Mouse (Mus musculus) limb, embryonic 11.5 days (tissue): ENCODE results near the gene Ntn4. TPM values are rescaled to one million over a fixed set of nuclear protein-coding genes. Genes with fewer than 3 reads are reported as not detected.
A peak's percentile ranks its signal among the peaks of the same experiment; 100 is the strongest.

Source experiments
- ATAC-seq: fragments of 200-750 bp; cut with Nextera tagmentation; 2 replicates; pipeline ENCODE4 v1.8.0; 2017; ENCODE audit warnings: low read depth; ENCODE audit not compliant: insufficient number of reproducible peaks, low FRiP score, low TSS enrichment
- DNase-seq: peaks from one replicate; pipeline ENCODE4 v3.0.0-alpha.2; 2015; ENCODE audit warnings: low spot score
- H3K27ac ChIP-seq: fragments of 300-500 bp; sonication (generic); replicated peaks from 2 replicates; pipeline ENCODE4 v1.5.1; 2014; ENCODE audit warnings: low read depth, mild to moderate bottlenecking, low read length
- H3K27me3 ChIP-seq: fragments of 300-500 bp; sonication (generic); 2 replicates; pipeline ENCODE4 v1.6.1; 2014; ENCODE audit warnings: mild to moderate bottlenecking, low read length, mixed read lengths; ENCODE audit not compliant: control insufficient read depth, insufficient read depth
- H3K36me3 ChIP-seq: fragments of 300-500 bp; sonication (generic); 2 replicates; pipeline ENCODE4 v1.6.1; 2014; ENCODE audit warnings: mild to moderate bottlenecking, low read length, moderate library complexity, mixed read lengths; ENCODE audit not compliant: control insufficient read depth, insufficient read depth
- H3K4me1 ChIP-seq: fragments of 300-500 bp; sonication (generic); 2 replicates; pipeline ENCODE4 v1.6.1; 2014; ENCODE audit warnings: low read length, mixed read lengths; ENCODE audit not compliant: control insufficient read depth, insufficient read depth
- H3K4me2 ChIP-seq: fragments of 300-500 bp; sonication (generic); 2 replicates; pipeline ENCODE4 v1.6.1; 2014; ENCODE audit warnings: low read depth, mild to moderate bottlenecking, moderate library complexity; ENCODE audit not compliant: severe bottlenecking
- H3K4me3 ChIP-seq: fragments of 300-500 bp; sonication (generic); 2 replicates; pipeline ENCODE4 v1.5.1; 2014; ENCODE audit warnings: low read depth, low read length
- H3K9ac ChIP-seq: fragments of 300-500 bp; sonication (generic); 2 replicates; pipeline ENCODE4 v1.6.1; 2014; ENCODE audit warnings: mild to moderate bottlenecking, low read length
- H3K9me3 ChIP-seq: fragments of 300-500 bp; sonication (generic); 2 replicates; pipeline ENCODE4 v1.6.1; 2016; ENCODE audit warnings: low read length; ENCODE audit not compliant: control insufficient read depth
- WGBS: fragments of 180-500 bp; shearing (Covaris S2); extraction: QIAGEN DNeasy Blood & Tissue Kit; methylation state at CpG from one replicate; pipeline ENCODE4 v1.1.7; 2014; 5-methylcytosine and 5-hydroxymethylcytosine counted together
- polyA plus RNA-seq: library from polyadenylated mRNA; unstranded; fragments of >200 nt; fragmentation: Nextera tagmentation; extraction: Ambion mirVana; gene quantifications from 2 replicates; pipeline ENCODE4 v1.2.1, GENCODE M21; 2014

The Ntn4 gene
- polyA plus RNA-seq, 1 experiment from 2014 or later: 0.81 TPM

DNA sequence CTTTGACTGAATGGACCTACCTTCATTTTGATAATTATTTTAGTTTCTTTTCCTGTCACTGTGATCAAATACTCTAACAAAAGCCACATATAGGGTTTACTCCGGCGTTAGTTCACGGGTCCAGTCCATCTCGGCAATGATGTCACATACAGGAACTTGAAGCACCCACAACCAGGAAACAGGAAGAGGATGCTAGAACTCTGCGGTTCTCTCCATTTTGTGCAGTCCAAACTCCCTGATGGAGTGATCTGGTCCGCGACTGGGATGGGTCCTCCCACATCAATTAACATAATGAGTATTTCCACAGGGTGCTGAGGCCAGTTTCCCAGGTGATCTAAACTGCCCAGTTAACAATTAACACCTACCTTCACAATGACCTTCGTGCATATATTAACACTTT, 69.1 kb downstream of the Ntn4 start:
- Histone ChIP-seq H3K4me3 (no peak overlapping the region), H3K4me1 (no peaks in the 10 kb centered on the region), H3K9ac (no peak overlapping the region), H3K36me3 (no peaks in the 10 kb centered on the region; the same call in 1 of the 2 replicates), H3K27me3 (no peaks in the 10 kb centered on the region), H3K27ac (no peak overlapping the region), H3K9me3 (no peaks in the 10 kb centered on the region; the same call in 1 of the 2 replicates), H3K4me2 (no peak overlapping the region)
- WGBS: 89% methylated on average over 8 of the region's 8 CpGs
- no peak for ATAC-seq
- DNase-seq: no peak

GRCm38 (mm10) chr10:93721625-93722337, 81.3 kb downstream of the Ntn4 start:
- ATAC-seq: no peak
- WGBS: 86% methylated on average over 5 of the region's 5 CpGs
- Histone ChIP-seq H3K36me3 (no peaks in the 10 kb centered on the region), H3K9ac (no peak overlapping the region), H3K4me2 (no peak overlapping the region), H3K27me3 (no peaks in the 10 kb centered on the region), H3K4me1 (no peaks in the 10 kb centered on the region; the same call in 1 of the 2 replicates), H3K9me3 (no peaks in the 10 kb centered on the region), H3K4me3 (no peak overlapping the region), H3K27ac (no peak overlapping the region)
- no peak for DNase-seq

- no peak overlapping the region for H3K4me3 ChIP-seq
- ATAC-seq (no peak), DNase-seq (peak; percentile 62)
- H3K4me2 ChIP-seq: peak overlapping the region; percentile 7; the same call in 1 of the 2 replicates
- no peak overlapping the region for H3K27ac ChIP-seq
- no peaks in the 10 kb centered on the region for H3K36me3 ChIP-seq
- no peaks in the 10 kb centered on the region for H3K27me3 ChIP-seq
- H3K9me3 ChIP-seq: no peaks in the 10 kb centered on the region
- no peaks in the 10 kb centered on the region; the same call in 1 of the 2 replicates for H3K4me1 ChIP-seq
- 9% methylated on average over 11 of the region's 11 CpGs for WGBS
- H3K9ac ChIP-seq: no peak overlapping the region
Measured at GRCm38 (mm10) chr10:93723942-93724542, 83.6 kb downstream of the Ntn4 start.

DNA sequence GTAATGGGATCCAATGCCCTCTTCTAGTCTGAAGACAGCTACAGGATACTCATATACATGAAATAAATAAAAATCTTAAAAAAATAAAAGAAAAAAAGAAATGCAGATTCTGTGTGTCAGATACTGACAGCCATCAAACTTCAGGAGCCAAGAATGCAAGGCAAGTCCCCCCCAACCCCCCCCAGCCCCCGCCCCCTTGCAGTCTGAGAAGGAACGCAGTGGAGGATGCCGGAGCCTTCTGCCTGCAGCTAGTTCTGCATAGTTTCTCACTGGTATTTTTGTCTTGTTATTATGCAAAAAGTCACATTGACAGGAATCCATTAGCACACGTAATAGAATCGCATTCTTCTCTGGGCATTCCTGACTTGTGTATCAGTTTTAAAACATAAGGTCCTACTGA, 87.7 kb downstream of the Ntn4 start:
- WGBS: 85% methylated on average over 5 of the region's 5 CpGs
- H3K27ac ChIP-seq: no peak overlapping the region
- no peaks in the 10 kb centered on the region for H3K27me3 ChIP-seq
- no peaks in the 10 kb centered on the region; the same call in 1 of the 2 replicates for H3K4me1 ChIP-seq
- ATAC-seq (no peak), DNase-seq (no peak)
- H3K4me3 ChIP-seq: no peak overlapping the region
- no peaks in the 10 kb centered on the region for H3K9me3 ChIP-seq
- H3K36me3 ChIP-seq: no peaks in the 10 kb centered on the region
- H3K9ac ChIP-seq: no peak overlapping the region
- no peak overlapping the region for H3K4me2 ChIP-seq

- no peaks in the 10 kb centered on the region for H3K36me3 ChIP-seq
- H3K4me1 ChIP-seq: no peaks in the 10 kb centered on the region
- H3K4me3 ChIP-seq: no peak overlapping the region
- WGBS: 80% methylated on average over 6 of the region's 6 CpGs
- no peaks in the 10 kb centered on the region for H3K27me3 ChIP-seq
- H3K4me2 ChIP-seq: no peak overlapping the region
- ATAC-seq (no peak), DNase-seq (no peak)
- no peaks in the 10 kb centered on the region for H3K9me3 ChIP-seq
- no peak overlapping the region for H3K27ac ChIP-seq
- no peak overlapping the region for H3K9ac ChIP-seq
Measured at GRCm38 (mm10) chr10:93730514-93730913, 90.0 kb downstream of the Ntn4 start.

DNA sequence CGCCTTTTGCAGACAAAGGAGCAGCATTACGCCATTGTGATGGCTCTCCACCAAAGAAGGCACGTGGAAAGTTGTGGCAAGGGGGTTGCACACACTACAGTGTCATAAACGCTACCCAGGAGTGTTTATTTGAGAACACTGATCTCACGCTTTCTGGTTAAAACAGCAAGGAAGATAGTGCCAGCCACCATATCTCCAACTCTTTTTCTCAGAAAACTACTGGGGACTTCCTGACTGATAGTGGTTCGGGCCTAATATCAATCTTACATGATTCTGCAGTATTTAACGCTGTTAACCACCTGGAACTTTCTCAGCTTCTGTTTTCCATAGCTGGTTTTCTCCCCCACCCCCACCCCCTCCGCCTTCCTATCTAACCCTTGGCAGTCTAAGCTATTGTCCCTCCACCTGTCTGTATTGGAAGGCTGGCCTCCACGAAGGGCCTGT, 90.8 kb downstream of the Ntn4 start:
- Histone ChIP-seq H3K36me3 (no peaks in the 10 kb centered on the region), H3K4me3 (no peak overlapping the region), H3K4me1 (no peaks in the 10 kb centered on the region), H3K27me3 (no peaks in the 10 kb centered on the region), H3K9ac (no peak overlapping the region), H3K9me3 (no peaks in the 10 kb centered on the region), H3K4me2 (no peak overlapping the region), H3K27ac (no peak overlapping the region)
- 86% methylated on average over 9 of the region's 9 CpGs for WGBS
- DNase-seq (no peak), ATAC-seq (no peak)

DNA sequence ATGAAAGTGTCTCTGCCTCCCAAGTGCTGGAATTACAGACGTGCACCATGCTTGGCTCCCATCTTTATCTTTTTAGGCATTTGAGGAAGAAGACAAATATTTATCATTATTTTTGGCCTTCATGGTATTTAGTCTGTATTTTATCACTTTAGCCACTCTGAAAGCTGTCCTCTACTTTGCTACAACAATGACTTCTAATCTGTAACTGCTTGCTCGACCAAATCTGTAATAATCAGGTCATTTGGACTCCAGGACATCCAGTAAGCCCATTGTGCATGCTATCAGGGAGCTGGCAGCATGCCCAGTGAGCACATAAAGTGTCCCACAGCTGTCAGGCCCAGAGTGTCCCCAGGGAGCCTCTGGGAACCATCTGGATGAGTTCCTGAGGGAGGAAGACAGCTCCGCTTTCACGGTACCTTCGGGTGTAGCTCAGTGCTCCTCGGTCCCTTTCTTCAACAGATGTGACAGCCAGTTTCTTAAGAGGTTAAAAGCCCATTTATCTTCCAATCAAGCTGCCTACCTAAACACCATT, 95.7 kb downstream of the Ntn4 start:
- no peak for DNase-seq
- Histone ChIP-seq H3K27ac (no peak overlapping the region), H3K9me3 (no peaks in the 10 kb centered on the region), H3K36me3 (no peaks in the 10 kb centered on the region), H3K4me3 (no peak overlapping the region), H3K27me3 (no peaks in the 10 kb centered on the region), H3K4me2 (no peak overlapping the region), H3K4me1 (no peaks in the 10 kb centered on the region), H3K9ac (no peak overlapping the region)
- WGBS: 73% methylated on average over 6 of the region's 6 CpGs
- ATAC-seq: no peak

DNA sequence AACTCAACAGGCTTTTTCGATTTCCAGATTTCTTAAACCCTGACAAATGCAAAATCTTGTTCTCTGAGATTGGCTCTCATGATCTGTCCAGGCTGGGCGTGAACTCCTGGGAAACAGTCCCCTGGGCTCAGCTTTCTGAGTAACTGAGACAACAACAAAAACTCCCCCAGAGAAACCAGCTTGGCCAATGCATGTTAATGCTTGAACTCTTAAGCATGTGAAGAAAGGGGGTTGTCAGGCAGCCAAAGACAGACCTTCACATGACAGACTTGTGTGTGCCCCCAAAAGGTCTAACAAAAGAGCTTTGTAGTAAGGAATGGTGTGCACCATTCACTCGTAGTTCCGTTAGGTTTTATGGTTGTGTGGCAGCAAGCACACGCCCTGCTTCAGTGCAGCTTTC, 96.6 kb downstream of the Ntn4 start:
- Histone ChIP-seq H3K27me3 (no peaks in the 10 kb centered on the region), H3K4me3 (no peak overlapping the region), H3K9me3 (no peaks in the 10 kb centered on the region), H3K4me2 (no peak overlapping the region), H3K9ac (no peak overlapping the region), H3K36me3 (no peaks in the 10 kb centered on the region), H3K27ac (no peak overlapping the region), H3K4me1 (no peaks in the 10 kb centered on the region)
- 85% methylated on average over 5 of the region's 5 CpGs for WGBS
- ATAC-seq (no peak), DNase-seq (no peak)
